Mouse (Mus musculus): ENCODE measurements around the gene Ssh1. TPM values are rescaled to one million over a fixed set of nuclear protein-coding genes. Genes with fewer than 3 reads are reported as not detected.
A peak's percentile ranks its signal among the peaks of the same experiment; 100 is the strongest.

Gene Ssh1
- 10 to 100 TPM; 11.1 to 11.2 TPM for total RNA-seq (2021)
- long read RNA-seq, experiment 1, partial matches to known transcripts: 5 of 15 reads
- long read RNA-seq, experiment 1, other reads (novel, unspliced or antisense): 10 of 15 reads
- long read RNA-seq, experiment 2, full-length matches to known transcripts: 3 of 12 reads
- long read RNA-seq, experiment 2, partial matches to known transcripts: 4 of 12 reads
- long read RNA-seq, experiment 2, other reads (novel, unspliced or antisense): 5 of 12 reads

GRCm38 (mm10) chr5:113993487-113994465 is at the start of gene Ssh1:
Gene Ssh1, minus strand, starts transcription at chr5:113993894.
- peak; percentile 95 for DNase-seq

DNA sequence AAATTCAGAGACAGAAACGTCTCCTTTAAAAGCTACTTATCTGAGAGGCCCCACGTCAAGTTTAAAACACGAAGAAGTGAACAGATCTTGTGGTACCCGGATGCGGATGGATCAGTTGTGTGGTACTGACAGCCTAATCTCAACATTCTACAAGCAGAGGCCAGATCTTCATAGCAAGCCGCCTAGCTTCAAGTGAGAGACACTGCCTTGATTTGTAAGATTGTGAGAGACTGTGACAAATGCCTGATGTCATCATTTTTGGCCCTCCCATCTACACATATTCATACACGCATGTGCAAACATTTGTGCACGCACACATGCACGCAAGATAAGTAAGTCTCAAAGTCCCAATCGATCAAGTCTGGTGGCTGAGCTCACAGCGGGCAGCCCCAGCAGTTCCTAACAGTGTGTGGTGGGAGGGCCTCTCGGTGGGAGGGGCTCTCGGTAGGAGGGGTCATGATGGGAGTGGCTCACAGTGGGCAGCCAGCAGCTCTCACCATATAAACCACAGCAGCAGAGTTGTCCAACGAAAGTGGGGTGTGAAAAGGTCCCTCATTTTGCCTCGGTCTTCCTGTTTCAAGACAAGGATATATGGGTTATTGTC is 47.7 kb upstream of the Ssh1 start:
- DNase-seq: peak; percentile 19

- DNase-seq: no peak
Observed at GRCm38 (mm10) chr5:114040911-114041310, 47.2 kb upstream of the Ssh1 start.

GRCm38 (mm10) chr5:114040508-114040907 is 46.8 kb upstream of the Ssh1 start:
- DNase-seq: no peak

- DNase-seq: no peak
Observed at GRCm38 (mm10) chr5:114035111-114035510, 41.4 kb upstream of the Ssh1 start.

GRCm38 (mm10) chr5:114034393-114034792 is 40.7 kb upstream of the Ssh1 start:
- DNase-seq: no peak

DNA sequence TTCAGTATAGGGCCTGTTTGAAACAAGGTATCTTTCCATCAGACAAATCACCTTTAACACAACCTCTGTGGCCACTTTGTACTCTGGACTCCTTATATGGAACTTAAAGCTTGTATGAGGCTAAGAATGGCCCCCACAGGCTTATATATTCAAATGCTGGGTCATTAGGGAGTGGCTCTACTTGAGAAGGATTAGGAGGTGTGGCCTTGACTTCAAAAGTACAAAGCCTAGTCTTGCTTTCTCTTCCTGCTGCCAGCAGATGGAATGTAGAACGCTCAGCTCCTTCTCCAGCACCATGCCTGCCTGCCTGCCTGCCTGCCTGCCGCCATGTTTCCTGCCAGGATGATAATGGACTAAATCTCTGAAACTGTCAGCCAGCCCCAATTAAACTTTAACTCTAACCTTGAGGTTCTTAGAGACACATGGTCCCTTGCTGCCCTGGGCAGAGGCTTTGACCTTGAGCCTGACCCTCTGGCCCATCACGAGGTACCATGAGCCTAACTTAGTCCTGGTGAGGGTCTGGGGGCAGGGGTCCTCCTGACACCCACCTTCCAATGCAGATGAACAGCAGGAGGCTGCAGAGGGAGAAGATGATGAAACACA is 38.6 kb upstream of the Ssh1 start:
- DNase-seq: no peak

- DNase-seq: no peak
Observed at GRCm38 (mm10) chr5:114030652-114031051, 37.0 kb upstream of the Ssh1 start.

- no peak for DNase-seq
Observed at GRCm38 (mm10) chr5:114028111-114028510, 34.4 kb upstream of the Ssh1 start.

- no peak for DNase-seq
Observed at GRCm38 (mm10) chr5:114027217-114027944, 33.7 kb upstream of the Ssh1 start.

DNA sequence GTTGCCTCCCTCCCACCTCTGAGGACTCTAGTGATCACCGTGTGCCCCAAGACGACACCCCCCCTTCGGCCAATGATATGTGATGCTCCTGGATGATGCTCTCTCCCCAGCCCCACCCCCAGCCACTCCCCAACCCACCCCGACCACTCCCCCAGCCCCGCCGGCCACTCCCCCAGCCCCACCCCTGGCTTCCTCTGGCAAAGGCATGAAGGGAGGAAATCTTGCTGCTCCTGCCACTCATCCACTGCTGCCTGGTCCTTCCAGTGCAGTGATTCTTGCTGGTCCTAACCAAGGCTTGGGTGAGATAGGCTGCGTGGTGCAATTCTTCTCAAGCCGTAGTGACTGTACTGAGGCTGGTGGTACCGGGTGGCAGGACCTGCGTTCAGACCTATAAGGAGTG is 31.2 kb upstream of the Ssh1 start:
- DNase-seq: no peak

GRCm38 (mm10) chr5:114024390-114024789 is 30.7 kb upstream of the Ssh1 start:
- no peak for DNase-seq

DNA sequence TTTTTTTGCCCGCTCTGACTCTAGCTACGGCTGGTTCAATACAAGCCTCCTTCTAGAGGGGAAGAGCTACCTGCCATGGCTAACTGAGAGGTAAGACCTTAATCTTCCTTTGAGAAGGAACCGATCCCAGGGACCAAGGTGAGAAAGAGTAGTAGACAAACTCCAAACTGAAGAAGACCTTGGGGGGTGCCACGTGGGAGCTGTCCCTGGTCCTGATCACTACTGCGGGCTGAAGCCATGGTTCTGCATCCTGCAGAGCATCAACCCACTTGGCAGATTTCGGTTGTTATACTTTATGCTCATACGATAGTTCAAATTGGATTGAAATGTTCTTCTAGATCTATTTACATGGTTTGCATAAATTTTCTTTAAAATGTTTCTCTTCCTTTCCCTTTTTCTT is 21.4 kb upstream of the Ssh1 start:
- no peak for DNase-seq

- DNase-seq: no peak
Observed at GRCm38 (mm10) chr5:114009049-114009448, 15.4 kb upstream of the Ssh1 start.

- DNase-seq: no peak
Observed at GRCm38 (mm10) chr5:114007753-114008453, 14.2 kb upstream of the Ssh1 start.

GRCm38 (mm10) chr5:114006974-114007373 is 13.3 kb upstream of the Ssh1 start:
- no peak for DNase-seq

- DNase-seq: no peak
Observed at GRCm38 (mm10) chr5:114005100-114005499, 11.4 kb upstream of the Ssh1 start.

DNA sequence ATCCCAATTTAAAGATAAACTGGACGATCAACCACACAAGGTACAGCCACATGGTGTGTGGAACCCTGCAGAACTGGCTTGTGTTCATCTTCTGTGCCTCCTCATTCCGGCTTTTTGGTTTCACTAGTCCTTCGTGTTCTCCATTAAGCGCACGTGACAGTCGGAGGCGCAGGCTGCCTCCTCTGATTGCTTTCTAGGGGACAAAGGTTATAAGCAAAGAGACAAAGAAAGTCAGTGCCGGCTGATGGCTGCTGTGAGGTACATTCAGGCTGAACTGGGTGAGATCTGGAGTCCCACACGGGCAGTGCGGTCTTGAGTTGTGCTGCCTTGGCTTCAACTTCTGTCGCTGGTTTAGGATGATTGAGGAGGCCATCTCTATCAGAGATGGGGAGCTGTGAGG is 10.9 kb upstream of the Ssh1 start:
- no peak for DNase-seq

GRCm38 (mm10) chr5:114003542-114003941 is 9.8 kb upstream of the Ssh1 start, which contains the start of gene Dao:
Gene Dao, plus strand, starts transcription at chr5:114003703.
- no peak for DNase-seq

- DNase-seq: no peak
Observed at GRCm38 (mm10) chr5:113999382-113999781, 5.7 kb upstream of the Ssh1 start.

DNA sequence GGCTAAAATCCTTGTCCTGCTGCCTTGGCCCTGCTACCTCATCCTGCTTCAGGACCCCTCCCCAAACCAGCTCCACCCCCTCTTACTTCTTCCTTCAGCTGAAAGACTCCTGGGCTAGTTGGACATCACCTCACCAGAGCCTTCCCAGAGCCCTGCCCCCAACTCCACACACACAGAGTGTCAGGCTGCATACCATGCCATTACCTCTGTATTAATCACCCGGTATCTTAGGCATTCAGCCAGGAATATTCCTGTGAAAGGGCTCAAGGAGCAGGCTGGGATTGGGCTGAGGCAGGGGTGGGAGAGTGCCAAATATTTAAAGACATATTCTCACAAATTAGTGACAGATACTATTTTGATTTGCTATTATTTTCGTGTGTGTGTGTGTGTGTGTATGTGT is 2.8 kb upstream of the Ssh1 start:
- DNase-seq: no peak

Measured in gastrocnemius, postnatal 10 days (tissue).